Mouse (Mus musculus) neutrophil, adult 65 days (primary cell): Measurements from ENCODE around the gene Vwa5b1. TPM values are rescaled to one million over a fixed set of nuclear protein-coding genes. Genes with fewer than 3 reads are reported as not detected.

Experiments
- total RNA-seq: library from RNA; stranded (reverse); gene quantifications from 2 replicates; pipeline ENCODE4 v1.2.4, GENCODE M21; 2023

Gene Vwa5b1
- total RNA-seq: not detected in 2 replicates

DNA sequence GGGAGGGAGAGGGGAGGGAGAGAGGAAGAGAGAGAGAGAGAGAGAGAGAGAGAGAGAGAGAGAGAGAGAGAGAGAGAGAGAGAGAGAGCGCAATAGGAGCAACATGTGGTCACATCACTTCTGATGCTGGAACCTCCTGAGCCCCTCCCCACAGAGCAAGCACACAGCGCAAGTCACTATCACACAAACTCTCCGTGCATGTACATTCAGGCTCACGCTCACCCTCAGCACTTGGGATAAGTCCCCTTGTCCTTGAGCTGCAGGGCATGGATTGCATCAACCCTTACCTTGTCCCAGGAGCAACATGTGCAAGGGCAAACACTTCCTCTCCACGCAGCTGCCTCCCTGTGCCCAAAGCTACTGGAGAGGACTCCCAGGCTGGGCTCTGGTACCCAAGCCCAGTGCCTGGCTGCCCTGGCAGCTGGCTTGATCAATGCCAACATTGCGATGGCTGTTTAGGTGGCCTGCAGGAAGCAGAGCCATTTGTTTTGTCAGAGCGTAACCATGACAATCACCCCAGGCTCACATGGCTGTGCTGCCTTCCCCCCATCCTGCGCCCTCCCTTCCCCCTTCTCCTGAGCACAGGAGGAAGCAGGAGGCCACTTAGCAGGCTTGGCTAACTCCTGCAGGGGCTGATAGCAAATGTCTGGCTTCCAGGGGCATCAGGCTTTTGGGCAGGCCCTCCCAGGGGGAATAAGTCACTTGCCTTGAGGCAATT lies at the start of gene Vwa5b1:
Gene Vwa5b1 (minus strand): TSS at position 457 of the 718 bp plus-strand sequence.

Other genes with a start within 250 kb of the Vwa5b1 start
- not detected in 2 replicates for gene Fam43b, start 239.4 kb downstream of the Vwa5b1 start, total RNA-seq
- gene Mul1, start 201.2 kb downstream of the Vwa5b1 start, total RNA-seq: 27.8 and 39.1 TPM in 2 replicates
- gene Camk2n1, start 181.6 kb downstream of the Vwa5b1 start, total RNA-seq: 0.68 and 0.69 TPM in 2 replicates
- gene Pla2g2c, start 88.9 kb upstream of the Vwa5b1 start, total RNA-seq: not detected in 2 replicates
- not detected in 2 replicates for gene Ubxn10, start 101.3 kb upstream of the Vwa5b1 start, total RNA-seq
- not detected in 2 replicates for gene Pla2g2f, start 121.7 kb upstream of the Vwa5b1 start, total RNA-seq
- not detected in 2 replicates for gene Pla2g2d, start 139.9 kb upstream of the Vwa5b1 start, total RNA-seq
- gene Pla2g5, start 227.6 kb upstream of the Vwa5b1 start, total RNA-seq: not detected in 2 replicates
- gene Gm13030, start 238.1 kb upstream of the Vwa5b1 start, total RNA-seq: not detected in 2 replicates
- gene Pla2g2e, start 242.1 kb upstream of the Vwa5b1 start, total RNA-seq: not detected in 2 replicates